Mouse (Mus musculus): ENCODE data around the gene Ndufs2. TPM values are rescaled to one million over a fixed set of nuclear protein-coding genes. Genes with fewer than 3 reads are reported as not detected.

Ndufs2 gene
- polyA plus RNA-seq, 1 experiment = 154 TPM

DNA sequence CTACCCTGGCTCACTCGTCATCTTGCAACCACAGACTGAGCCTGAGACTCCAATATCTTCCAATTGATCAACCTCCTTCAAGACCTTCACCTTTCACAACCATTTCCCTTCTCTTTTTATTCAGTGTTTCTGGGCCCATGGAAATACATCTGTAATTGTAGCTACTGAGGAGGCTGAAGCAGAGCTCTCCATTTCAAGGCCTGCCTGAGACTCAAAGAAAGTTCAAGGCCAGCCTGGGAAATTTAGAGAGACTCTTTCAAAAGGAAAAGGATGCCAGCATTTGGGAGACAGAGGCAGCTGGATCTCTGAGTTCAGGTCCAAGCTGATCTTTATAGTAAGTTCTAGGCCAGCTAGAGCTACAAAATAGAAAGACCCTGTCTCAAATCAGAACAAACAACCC, 23.3 kb downstream of the Ndufs2 start:
- H3K4me1 ChIP-seq (replicated peaks; ENCODE audit: control insufficient read depth, insufficient read depth, low read length) = peaks cover 2% of the 10 kb centered on the region; the same call in 1 of the 2 replicates
- H3K27ac ChIP-seq (ENCODE audit: control insufficient read depth, insufficient read depth, low read length) = no peak overlapping the region
- no peaks in the 10 kb centered on the region for H3K27me3 ChIP-seq (ENCODE audit: control insufficient read depth, insufficient read depth, low read length)
- H3K4me3 ChIP-seq (ENCODE audit: control insufficient read depth, insufficient read depth, low read length) = no peak overlapping the region
- no peak for DNase-seq
- WGBS = 91% methylated on average over 1 of the region's 1 CpGs
- no peaks in the 10 kb centered on the region for H3K36me3 ChIP-seq (ENCODE audit: control insufficient read depth, insufficient read depth, low read length)
- TF ChIP-seq POLR2A (IDR thresholded peaks at IDR 0.05; ENCODE audit: control insufficient read depth, extremely low read depth, insufficient read depth, low read length, poor library complexity) = no peak
- no peak for TF ChIP-seq CTCF (IDR thresholded peaks at IDR 0.05; ENCODE audit: borderline replicate concordance, control insufficient read depth, extremely low read depth, insufficient read depth, low read length, poor library complexity)

DNA sequence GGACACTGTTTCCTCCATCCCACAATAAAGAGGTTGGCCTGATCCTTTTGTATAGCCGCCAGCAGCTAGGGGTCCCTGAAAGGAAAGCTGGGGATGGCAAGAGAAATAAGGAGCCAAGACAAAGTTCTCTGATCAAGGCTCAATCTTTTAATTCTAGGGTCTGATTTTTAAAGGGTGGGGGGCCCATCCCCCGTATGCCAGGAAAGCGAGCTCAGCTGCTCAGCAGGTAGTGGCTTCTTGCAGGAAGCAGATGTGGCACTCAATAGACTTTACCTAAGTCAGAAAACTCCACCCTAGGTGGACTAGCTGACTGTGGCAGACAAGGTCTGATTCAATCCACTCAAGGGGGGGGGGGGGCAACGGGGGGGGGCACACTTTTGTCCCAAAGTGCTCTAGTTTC, 24.4 kb downstream of the Ndufs2 start:
- no peak for DNase-seq
- no peak for TF ChIP-seq CTCF (IDR thresholded peaks at IDR 0.05; ENCODE audit: borderline replicate concordance, control insufficient read depth, extremely low read depth, insufficient read depth, low read length, poor library complexity)
- no peak for TF ChIP-seq POLR2A (IDR thresholded peaks at IDR 0.05; ENCODE audit: control insufficient read depth, extremely low read depth, insufficient read depth, low read length, poor library complexity)
- no peak overlapping the region for H3K27ac ChIP-seq (ENCODE audit: control insufficient read depth, insufficient read depth, low read length)
- no peaks in the 10 kb centered on the region for H3K27me3 ChIP-seq (ENCODE audit: control insufficient read depth, insufficient read depth, low read length)
- peaks cover 4% of the 10 kb centered on the region for H3K4me1 ChIP-seq (replicated peaks; ENCODE audit: control insufficient read depth, insufficient read depth, low read length)
- 51% methylated on average over 4 of the region's 4 CpGs for WGBS
- H3K4me3 ChIP-seq (ENCODE audit: control insufficient read depth, insufficient read depth, low read length) = no peak overlapping the region
- H3K36me3 ChIP-seq (ENCODE audit: control insufficient read depth, insufficient read depth, low read length) = no peaks in the 10 kb centered on the region

DNA sequence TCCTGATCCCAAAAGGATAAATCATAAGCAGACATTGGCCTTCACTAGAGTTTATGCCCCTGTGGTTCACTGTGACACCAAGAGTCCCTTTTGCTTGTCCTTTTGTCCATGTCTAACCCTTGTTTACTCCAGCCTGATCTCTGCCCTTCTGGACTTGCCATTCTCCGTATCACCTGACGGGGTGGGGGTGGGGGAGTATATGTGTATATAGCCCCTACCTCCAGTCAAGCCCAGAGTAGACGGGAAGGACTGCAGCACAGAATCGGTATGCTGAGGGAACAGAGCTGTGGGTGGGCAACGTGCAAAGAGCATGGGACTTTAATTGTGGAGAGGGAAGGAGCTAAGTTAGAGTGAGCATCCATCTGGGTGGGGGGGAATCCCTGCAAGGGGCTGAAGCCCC, 26.3 kb downstream of the Ndufs2 start, which contains the start of gene Apoa2:
TSS of gene Apoa2 (plus strand) at position 198 of the 400 bp plus-strand sequence.
- 95% methylated on average over 5 of the region's 5 CpGs for WGBS
- Histone ChIP-seq H3K4me3 (ENCODE audit: control insufficient read depth, insufficient read depth, low read length) (no peak within 1 kb of the TSS), H3K27ac (ENCODE audit: control insufficient read depth, insufficient read depth, low read length) (no peak within 1 kb of the TSS), H3K27me3 (ENCODE audit: control insufficient read depth, insufficient read depth, low read length) (no peaks in the 10 kb centered on the region), H3K4me1 (replicated peaks; ENCODE audit: control insufficient read depth, insufficient read depth, low read length) (peaks cover 13% of the 10 kb centered on the region), H3K36me3 (ENCODE audit: control insufficient read depth, insufficient read depth, low read length) (no peaks in the 10 kb centered on the region)
- TF ChIP-seq CTCF (IDR thresholded peaks at IDR 0.05; ENCODE audit: borderline replicate concordance, control insufficient read depth, extremely low read depth, insufficient read depth, low read length, poor library complexity) = no peak
- TF ChIP-seq POLR2A (IDR thresholded peaks at IDR 0.05; ENCODE audit: control insufficient read depth, extremely low read depth, insufficient read depth, low read length, poor library complexity) = no peak
- DNase-seq = no peak

DNA sequence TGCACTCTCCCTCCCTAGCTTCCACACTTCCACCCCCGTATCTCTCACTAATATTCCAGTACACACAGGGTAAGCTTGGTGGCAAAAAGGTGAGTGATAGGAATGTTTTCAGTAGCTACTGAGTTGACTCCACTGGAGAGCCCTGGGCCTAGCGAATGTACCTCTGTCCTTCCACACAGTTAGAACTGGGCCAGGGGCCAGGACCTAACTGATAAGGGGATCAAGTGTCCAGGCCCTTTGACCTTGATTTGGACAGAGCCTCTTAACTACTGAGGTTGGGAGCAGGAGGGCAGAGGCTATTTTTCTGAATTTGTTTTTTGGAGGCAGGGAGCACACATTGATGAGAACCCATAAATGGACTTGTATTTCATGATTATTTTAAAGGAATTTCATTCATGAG, 27.4 kb downstream of the Ndufs2 start:
- Histone ChIP-seq H3K4me3 (ENCODE audit: control insufficient read depth, insufficient read depth, low read length) (no peak overlapping the region), H3K36me3 (ENCODE audit: control insufficient read depth, insufficient read depth, low read length) (no peaks in the 10 kb centered on the region)
- TF ChIP-seq POLR2A (IDR thresholded peaks at IDR 0.05; ENCODE audit: control insufficient read depth, extremely low read depth, insufficient read depth, low read length, poor library complexity) = no peak
- no peak for TF ChIP-seq CTCF (IDR thresholded peaks at IDR 0.05; ENCODE audit: borderline replicate concordance, control insufficient read depth, extremely low read depth, insufficient read depth, low read length, poor library complexity)

DNA sequence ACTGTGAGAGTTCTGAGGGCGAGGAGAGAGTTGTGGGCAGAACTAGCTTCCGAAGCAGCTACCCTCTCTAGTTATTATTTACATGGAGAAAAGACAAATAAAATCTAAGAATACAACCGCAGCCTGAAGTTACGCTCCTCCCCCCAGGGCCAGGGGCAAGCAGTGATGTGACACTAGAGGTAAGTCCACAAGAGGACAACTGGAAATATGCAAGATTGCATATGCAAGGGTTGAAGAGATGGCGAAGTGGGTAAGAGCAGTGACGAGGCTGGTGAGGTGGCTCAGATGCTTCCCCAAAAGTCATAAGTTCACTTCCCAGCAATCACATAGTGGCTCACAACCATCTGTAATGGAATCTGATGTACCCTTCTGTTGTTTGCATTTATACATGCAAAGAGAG, 28.0 kb downstream of the Ndufs2 start:
- TF ChIP-seq POLR2A (IDR thresholded peaks at IDR 0.05; ENCODE audit: control insufficient read depth, extremely low read depth, insufficient read depth, low read length, poor library complexity) = no peak
- TF ChIP-seq CTCF (IDR thresholded peaks at IDR 0.05; ENCODE audit: borderline replicate concordance, control insufficient read depth, extremely low read depth, insufficient read depth, low read length, poor library complexity) = no peak

More for the DNA sequence above, 27.4 kb downstream of the Ndufs2 start:
- WGBS = 100% methylated on average over 2 of the region's 2 CpGs
- DNase-seq = no peak
- H3K27me3 ChIP-seq (ENCODE audit: control insufficient read depth, insufficient read depth, low read length) = no peaks in the 10 kb centered on the region
- H3K4me1 ChIP-seq (replicated peaks; ENCODE audit: control insufficient read depth, insufficient read depth, low read length) = peaks cover 13% of the 10 kb centered on the region
- no peak overlapping the region for H3K27ac ChIP-seq (ENCODE audit: control insufficient read depth, insufficient read depth, low read length)

DNA sequence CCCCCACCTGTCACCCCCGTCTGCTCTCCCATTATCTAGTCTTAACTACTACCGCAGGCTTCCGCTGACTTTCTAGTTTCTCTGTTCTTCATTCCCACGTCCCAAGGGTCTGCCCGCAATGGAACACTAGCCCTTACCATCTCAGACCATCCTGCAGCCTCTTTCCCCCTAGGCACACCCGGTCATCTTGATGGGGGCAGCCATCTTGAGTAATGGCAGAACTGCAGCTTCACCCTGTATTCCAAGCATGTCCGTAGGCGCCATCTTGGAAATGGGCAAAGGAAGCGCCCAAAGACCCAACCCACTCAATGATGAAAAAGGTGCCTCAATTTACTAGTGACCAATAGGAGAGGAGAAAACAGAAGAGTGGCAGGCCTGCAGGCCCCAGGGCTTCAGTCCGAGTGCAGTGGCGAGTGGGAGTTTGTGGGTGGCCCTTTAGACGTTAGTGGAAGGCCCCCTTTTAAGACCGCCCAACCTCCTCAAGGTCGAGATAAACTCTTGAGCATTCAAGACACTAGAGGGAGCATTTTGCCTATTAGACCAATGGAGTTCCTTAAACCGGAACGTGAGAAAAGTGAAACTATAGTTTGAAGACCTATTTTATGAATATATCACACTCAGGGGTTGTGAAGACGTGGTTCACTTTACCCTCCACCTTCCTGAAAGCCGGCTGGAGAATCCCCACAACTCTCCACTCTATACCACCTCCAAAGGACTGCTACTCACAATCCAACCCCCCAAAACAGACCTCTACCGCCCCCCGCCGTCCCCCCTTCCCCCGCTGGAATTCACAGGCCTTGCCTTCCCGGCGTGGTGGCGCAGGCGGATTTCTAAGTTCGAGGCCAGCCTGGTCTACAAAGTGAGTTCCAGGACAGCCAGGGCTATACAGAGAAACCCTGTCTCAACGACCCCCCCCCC, 28.7 kb downstream of the Ndufs2 start, which contains the start of gene Tomm40l:
TSS of gene Tomm40l (minus strand) at position 277 of the 918 bp plus-strand sequence.
- WGBS = 4% methylated on average over 28 of the region's 28 CpGs
- Histone ChIP-seq H3K27me3 (ENCODE audit: control insufficient read depth, insufficient read depth, low read length) (no peaks in the 10 kb centered on the region), H3K36me3 (ENCODE audit: control insufficient read depth, insufficient read depth, low read length) (no peaks in the 10 kb centered on the region)

More for the DNA sequence above, 28.0 kb downstream of the Ndufs2 start:
- no peaks in the 10 kb centered on the region for H3K36me3 ChIP-seq (ENCODE audit: control insufficient read depth, insufficient read depth, low read length)
- peaks cover 13% of the 10 kb centered on the region for H3K4me1 ChIP-seq (replicated peaks; ENCODE audit: control insufficient read depth, insufficient read depth, low read length)
- 83% methylated on average over 6 of the region's 6 CpGs for WGBS
- peak overlapping the region; percentile 67 for H3K4me3 ChIP-seq (ENCODE audit: control insufficient read depth, insufficient read depth, low read length)
- no peaks in the 10 kb centered on the region for H3K27me3 ChIP-seq (ENCODE audit: control insufficient read depth, insufficient read depth, low read length)
- DNase-seq = no peak
- peak overlapping the region; percentile 66; the same call in 1 of the 2 replicates for H3K27ac ChIP-seq (ENCODE audit: control insufficient read depth, insufficient read depth, low read length)

More for the DNA sequence above, 28.7 kb downstream of the Ndufs2 start, which contains the start of gene Tomm40l:
- H3K4me3 ChIP-seq (ENCODE audit: control insufficient read depth, insufficient read depth, low read length) = peak within 1 kb of the TSS; percentile 67
- H3K27ac ChIP-seq (ENCODE audit: control insufficient read depth, insufficient read depth, low read length) = peak within 1 kb of the TSS; percentile 66; the same call in 1 of the 2 replicates
- peak; percentile 86 for DNase-seq
- peak; percentile 44; the same call in 1 of the 2 replicates for TF ChIP-seq CTCF (IDR thresholded peaks at IDR 0.05; ENCODE audit: borderline replicate concordance, control insufficient read depth, extremely low read depth, insufficient read depth, low read length, poor library complexity)
- peak; percentile 54 for TF ChIP-seq POLR2A (IDR thresholded peaks at IDR 0.05; ENCODE audit: control insufficient read depth, extremely low read depth, insufficient read depth, low read length, poor library complexity)
- H3K4me1 ChIP-seq (replicated peaks; ENCODE audit: control insufficient read depth, insufficient read depth, low read length) = peaks cover 13% of the 10 kb centered on the region

All from thymus, adult 2 months (tissue).